Mouse (Mus musculus): ENCODE results near the gene Atp10a.

GRCm38 (mm10) chr7:58697092-58697491 lies 41.1 kb downstream of the Atp10a start:
- no peak for TF ChIP-seq POLR2A (IDR thresholded peaks at IDR 0.05; ENCODE audit: low read depth, low read length)
- no peak for TF ChIP-seq CTCF (IDR thresholded peaks at IDR 0.05; ENCODE audit: extremely low read depth, insufficient read length, insufficient replicate concordance, low read depth, low read length)
